Mouse (Mus musculus) CH12.LX (cell line): ENCODE measurements at regions not wholly inside any gene's neighbourhood (a gene's known extent, or its start where the extent isn't known, plus 50 kb on each side); places are given as distances from the start of the nearest gene placed in this dataset.

Experiments used
- DNase-seq: peaks from one replicate; pipeline ENCODE4 v3.0.0-alpha.2; 2013; ENCODE audit errors: extremely low read depth
- H3K27ac ChIP-seq: 2 replicates; pipeline ENCODE4 v1.5.1; 2012; ENCODE audit warnings: low read depth, mild to moderate bottlenecking, control low read depth, moderate library complexity; ENCODE audit not compliant: insufficient read depth
- H3K27me3 ChIP-seq: replicated peaks from 2 replicates; pipeline ENCODE3; 2012; ENCODE audit warnings: inconsistent platforms
- H3K36me3 ChIP-seq, 2 experiments: replicated peaks in 1 of 2; 2 replicates each; pipeline versions ENCODE3 to v1.6.1; 2012; ENCODE audit warnings: inconsistent platforms in 1 of 2, low read length in 1 of 2, mild to moderate bottlenecking in 1 of 2, mixed read lengths in 1 of 2, moderate library complexity in 1 of 2; ENCODE audit not compliant: control insufficient read depth in 1 of 2, insufficient read depth in 1 of 2
- H3K4me1 ChIP-seq, 2 experiments: 2 replicates each; pipeline ENCODE4 v1.6.1; 2012; ENCODE audit warnings: inconsistent platforms in 1 of 2, moderate library complexity in 1 of 2; ENCODE audit not compliant: insufficient read depth in 2 of 2, control insufficient read depth in 1 of 2
- H3K4me2 ChIP-seq: 2 replicates; pipeline ENCODE4 v1.6.1; 2012; ENCODE audit warnings: low read depth, mild to moderate bottlenecking, control low read depth; ENCODE audit not compliant: poor library complexity, insufficient read depth, severe bottlenecking
- H3K4me3 ChIP-seq, 3 experiments: fragments of 150-350 bp in 1 of 3; sonication (generic) in 1 of 3; replicated peaks in 1 of 3; 2 replicates each; pipeline versions ENCODE3 to v1.5.1; 2011 to 2012; ENCODE audit warnings: low read depth in 2 of 3, low read length in 2 of 3, mild to moderate bottlenecking in 2 of 3, moderate library complexity in 2 of 3, control low read depth in 1 of 3, improper control_type of control experiment in 1 of 3, inconsistent platforms in 1 of 3, mixed read lengths in 1 of 3; ENCODE audit not compliant: poor library complexity in 1 of 3
- H3K79me2 ChIP-seq: replicated peaks from 2 replicates; pipeline ENCODE4 v1.6.1; 2012; ENCODE audit warnings: mild to moderate bottlenecking, moderate library complexity; ENCODE audit not compliant: control insufficient read depth, poor library complexity, insufficient read depth, severe bottlenecking; ENCODE audit errors: extremely low read depth
- H3K9ac ChIP-seq: 2 replicates; pipeline ENCODE4 v1.6.1; 2012; ENCODE audit warnings: low read depth, mild to moderate bottlenecking, control low read depth, moderate library complexity; ENCODE audit not compliant: insufficient read depth
- H3K9me3 ChIP-seq: replicated peaks from 2 replicates; pipeline ENCODE3; 2012; ENCODE audit warnings: low read length, inconsistent platforms, mixed read lengths
- BHLHE40 ChIP-seq: IDR thresholded peaks from 2 replicates; pipeline ENCODE4 v1.6.1; 2011; ENCODE audit warnings: mild to moderate bottlenecking, low read depth, low read length, improper control_type of control experiment
- CHD2 ChIP-seq: IDR thresholded peaks from 2 replicates; pipeline ENCODE4 v1.6.1; 2011; ENCODE audit warnings: low read length, improper control_type of control experiment
- EP300 ChIP-seq: IDR thresholded peaks from 2 replicates; pipeline ENCODE4 v1.6.1; 2011; ENCODE audit warnings: low read length, improper control_type of control experiment
- ETS1 ChIP-seq: conservative IDR thresholded peaks from 2 replicates; pipeline ENCODE4 v1.6.1; 2012; ENCODE audit warnings: low read depth, mild to moderate bottlenecking, inconsistent platforms, low read length, improper control_type of control experiment, moderate library complexity
- KAT2A ChIP-seq: IDR thresholded peaks from 2 replicates; pipeline ENCODE4 v1.6.1; 2012; ENCODE audit warnings: low read length, improper control_type of control experiment, inconsistent platforms; ENCODE audit not compliant: insufficient replicate concordance
- MAFK ChIP-seq: IDR thresholded peaks from 2 replicates; pipeline ENCODE4 v1.6.1; 2011; ENCODE audit warnings: low read length, improper control_type of control experiment; ENCODE audit not compliant: insufficient replicate concordance
- MAX ChIP-seq: IDR thresholded peaks from 2 replicates; pipeline ENCODE4 v1.6.1; 2011; ENCODE audit warnings: low read length, improper control_type of control experiment
- MAZ ChIP-seq: IDR thresholded peaks from 2 replicates; pipeline ENCODE4 v1.6.1; 2012; ENCODE audit warnings: low read depth, mild to moderate bottlenecking, inconsistent platforms, low read length, improper control_type of control experiment, moderate library complexity
- NELFE ChIP-seq: IDR thresholded peaks from 2 replicates; pipeline ENCODE4 v1.6.1; 2011; ENCODE audit warnings: low read depth, low read length, improper control_type of control experiment
- NRF1 ChIP-seq: IDR thresholded peaks from 2 replicates; pipeline ENCODE4 v1.6.1; 2014; ENCODE audit warnings: low read depth, mild to moderate bottlenecking, inconsistent platforms, low read length, improper control_type of control experiment, moderate library complexity
- PAX5 ChIP-seq: IDR thresholded peaks from 2 replicates; pipeline ENCODE4 v1.6.1; 2012; ENCODE audit warnings: low read length, inconsistent platforms, mixed read lengths
- SMC3 ChIP-seq: IDR thresholded peaks from 2 replicates; pipeline ENCODE4 v1.6.1; 2011; ENCODE audit warnings: low read depth, low read length, improper control_type of control experiment
- TBP ChIP-seq: conservative IDR thresholded peaks from 2 replicates; pipeline ENCODE4 v1.6.1; 2011; ENCODE audit warnings: low read depth, low read length, improper control_type of control experiment
- USF1 ChIP-seq: IDR thresholded peaks from 2 replicates; pipeline ENCODE4 v1.6.1; 2014; ENCODE audit warnings: low read depth, mild to moderate bottlenecking, inconsistent platforms, low read length, improper control_type of control experiment
- ZC3H11A ChIP-seq: IDR thresholded peaks from 2 replicates; pipeline ENCODE4 v1.6.1; 2012; ENCODE audit warnings: low read depth, mild to moderate bottlenecking, inconsistent platforms, low read length, improper control_type of control experiment
- ZMIZ1 ChIP-seq: IDR thresholded peaks from 2 replicates; pipeline ENCODE4 v1.6.1; 2012; ENCODE audit warnings: low read depth, mild to moderate bottlenecking, inconsistent platforms, low read length, improper control_type of control experiment
- ZNF384 ChIP-seq: IDR thresholded peaks from 2 replicates; pipeline ENCODE4 v1.6.1; 2012; ENCODE audit warnings: low read depth, low read length, improper control_type of control experiment, inconsistent platforms
- dilution Hi-C: fragments of 300-500 bp; cut with MboI; formaldehyde crosslinking; loops from 2 replicates; pipeline ENCODE4 v1.14.3; 2020; ENCODE audit warnings: low sequenced_read_pairs; ENCODE audit not compliant: extremely low pct_unique_long_range_greater_than_20kb, extremely low pct_ligation_motif_present
- in situ Hi-C: fragments of 300-500 bp; cut with MboI; formaldehyde crosslinking; loops from 3 replicates; pipeline ENCODE4 v1.14.3; 2019; ENCODE audit warnings: low sequenced_read_pairs, low pct_ligation_motif_present, low pct_unique_long_range_greater_than_20kb, mixed read lengths

GRCm38 (mm10) chrX:145619649-145620048, 114.7 kb upstream of the Amot start:
- in situ Hi-C loops (no loop called here), dilution Hi-C loops (no loop called here)
- Histone ChIP-seq H3K27ac (no peak overlapping the region), H3K4me1 (no peaks in the 10 kb centered on the region), H3K36me3 (no peaks in the 10 kb centered on the region), H3K27me3 (no peaks in the 10 kb centered on the region), H3K4me3 (no peak overlapping the region), H3K9ac (no peak overlapping the region), H3K79me2 (no peaks in the 10 kb centered on the region), H3K9me3 (no peaks in the 10 kb centered on the region), H3K4me2 (no peak overlapping the region)
- DNase-seq: no peak
- TF ChIP-seq USF1 (no peak), MAZ (no peak), BHLHE40 (no peak), NELFE (no peak), ETS1 (no peak), ZNF384 (no peak), KAT2A (no peak), SMC3 (no peak), MAFK (no peak), ZMIZ1 (no peak)

- Histone ChIP-seq H3K27ac (no peak overlapping the region), H3K4me1 (no peaks in the 10 kb centered on the region), H3K9ac (no peak overlapping the region)
- TF ChIP-seq MAZ (no peak), MAFK (no peak), MAX (no peak), BHLHE40 (no peak), PAX5 (no peak), ZC3H11A (no peak), NRF1 (no peak), CHD2 (no peak), EP300 (no peak), TBP (no peak), USF1 (no peak)
- TF ChIP-seq, all 38 proteins: peak for 0
- H3K79me2 ChIP-seq: no peaks in the 10 kb centered on the region
- H3K9me3 ChIP-seq: peaks cover 2% of the 10 kb centered on the region
- H3K4me3 ChIP-seq: no peak overlapping the region
- H3K4me2 ChIP-seq: no peak overlapping the region
- in situ Hi-C loops: no loop called here
- DNase-seq: no peak
- dilution Hi-C loops: no loop called here
- no peaks in the 10 kb centered on the region for H3K36me3 ChIP-seq
- no peaks in the 10 kb centered on the region for H3K27me3 ChIP-seq
These were observed 97.1 kb upstream of the Amot start for GRCm38 (mm10) chrX:145602085-145602484.
